Mouse (Mus musculus) embryonic facial prominence, embryonic 15.5 days (tissue): ENCODE data around the gene Pamr1. TPM values are rescaled to one million over a fixed set of nuclear protein-coding genes. Genes with fewer than 3 reads are reported as not detected.
A peak's percentile ranks its signal among the peaks of the same experiment; 100 is the strongest.

Experiments
- ATAC-seq: fragments of 200-750 bp; cut with Nextera tagmentation; 2 replicates; pipeline ENCODE4 v1.8.0; 2017; ENCODE audit warnings: low read depth, moderate TSS enrichment; ENCODE audit not compliant: insufficient number of reproducible peaks, low FRiP score, low TSS enrichment
- H3K27ac ChIP-seq: fragments of 300-500 bp; sonication (generic); replicated peaks from 2 replicates; pipeline ENCODE4 v1.5.1; 2015; ENCODE audit warnings: mild to moderate bottlenecking, inconsistent platforms
- H3K27me3 ChIP-seq: fragments of 300-500 bp; sonication (generic); 2 replicates; pipeline ENCODE4 v1.6.1; 2015; ENCODE audit warnings: inconsistent platforms
- H3K36me3 ChIP-seq: fragments of 300-500 bp; sonication (generic); 2 replicates; pipeline ENCODE4 v1.6.1; 2015; ENCODE audit warnings: mild to moderate bottlenecking, inconsistent platforms
- H3K4me1 ChIP-seq: fragments of 300-500 bp; sonication (generic); 2 replicates; pipeline ENCODE4 v1.6.1; 2015; ENCODE audit warnings: inconsistent platforms
- H3K4me2 ChIP-seq: fragments of 300-500 bp; sonication (generic); replicated peaks from 2 replicates; pipeline ENCODE4 v1.6.1; 2015; ENCODE audit warnings: mild to moderate bottlenecking, inconsistent platforms
- H3K4me3 ChIP-seq: fragments of 300-500 bp; sonication (generic); replicated peaks from 2 replicates; pipeline ENCODE4 v1.5.1; 2015; ENCODE audit warnings: mild to moderate bottlenecking, inconsistent platforms
- H3K9ac ChIP-seq: fragments of 300-500 bp; sonication (generic); 2 replicates; pipeline ENCODE4 v1.6.1; 2015; ENCODE audit warnings: inconsistent platforms
- H3K9me3 ChIP-seq: fragments of 300-500 bp; sonication (generic); replicated peaks from 2 replicates; pipeline ENCODE4 v1.6.1; 2016; ENCODE audit warnings: inconsistent platforms
- WGBS: fragments of 180-500 bp; shearing (Covaris S2); methylation state at CpG from one replicate; pipeline ENCODE4 v1.1.7; 2015; 5-methylcytosine and 5-hydroxymethylcytosine counted together
- polyA plus RNA-seq: library from polyadenylated mRNA; unstranded; fragments of >200 nt; fragmentation: Nextera tagmentation; extraction: Ambion mirVana; gene quantifications from 2 replicates; pipeline ENCODE4 v1.2.1, GENCODE M21; 2015

The Pamr1 gene
- polyA plus RNA-seq, 1 experiment from 2014 or later: 18.8 TPM

- 15% methylated on average over 2 of the region's 2 CpGs for WGBS
These were observed 88.9 kb downstream of the Pamr1 start for GRCm38 (mm10) chr2:102638690-102639089.

DNA sequence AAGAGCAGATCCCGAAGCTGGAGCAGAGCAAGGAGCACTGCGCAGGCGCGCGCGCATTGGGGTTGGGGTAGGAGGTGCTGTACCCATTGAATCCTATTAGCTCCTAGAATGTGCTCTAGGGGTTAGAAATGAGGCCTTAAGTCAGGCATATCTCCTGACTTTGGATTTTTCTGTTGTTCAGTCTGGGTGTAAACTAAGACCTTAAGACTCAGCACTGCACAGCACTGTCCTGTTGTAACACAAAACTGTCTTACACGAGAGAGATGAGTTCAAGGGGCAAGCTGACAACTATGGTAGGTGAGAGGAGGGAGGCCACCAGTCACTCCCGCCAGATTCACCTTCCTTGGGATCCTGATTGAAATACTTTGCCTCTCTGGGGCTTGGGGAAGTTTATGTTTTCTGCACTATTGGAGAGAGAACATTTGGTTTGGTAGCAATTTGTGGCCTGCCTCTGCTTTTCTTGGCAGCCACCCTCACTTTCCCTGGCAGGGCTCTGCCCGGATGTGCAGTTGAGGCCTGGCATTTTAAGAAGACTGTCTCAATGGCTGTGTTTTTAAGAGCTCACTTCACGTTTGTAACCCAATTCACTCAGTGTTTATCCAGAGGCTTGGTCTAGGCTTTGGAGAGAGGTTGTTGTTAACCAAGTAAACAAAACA is 99.2 kb downstream of the Pamr1 start:
- H3K36me3 ChIP-seq: no peaks in the 10 kb centered on the region
- H3K4me1 ChIP-seq: peaks cover 10% of the 10 kb centered on the region
- no peak overlapping the region for H3K4me3 ChIP-seq
- 0 out of 2 replicates have a peak, but pooled peaks have one; percentile 57 for ATAC-seq
- H3K27ac ChIP-seq: peak overlapping the region; percentile 39; the same call in 1 of the 2 replicates
- 73% methylated on average over 10 of the region's 10 CpGs for WGBS
- no peaks in the 10 kb centered on the region for H3K9me3 ChIP-seq
- H3K9ac ChIP-seq: no peak overlapping the region
- H3K4me2 ChIP-seq: no peak overlapping the region
- H3K27me3 ChIP-seq: no peaks in the 10 kb centered on the region

More at GRCm38 (mm10) chr2:102638690-102639089, 88.9 kb downstream of the Pamr1 start:
- H3K4me2 ChIP-seq: no peak overlapping the region
- no peak for ATAC-seq
- H3K27me3 ChIP-seq: no peaks in the 10 kb centered on the region
- H3K36me3 ChIP-seq: no peaks in the 10 kb centered on the region
- H3K27ac ChIP-seq: no peak overlapping the region
- no peak overlapping the region for H3K4me3 ChIP-seq
- H3K9me3 ChIP-seq: no peaks in the 10 kb centered on the region
- no peaks in the 10 kb centered on the region for H3K4me1 ChIP-seq
- no peak overlapping the region for H3K9ac ChIP-seq

- no peak overlapping the region for H3K4me2 ChIP-seq
- no peak overlapping the region for H3K4me3 ChIP-seq
- H3K36me3 ChIP-seq: no peaks in the 10 kb centered on the region
- WGBS: 75% methylated on average over 4 of the region's 4 CpGs
- H3K4me1 ChIP-seq: peaks cover 10% of the 10 kb centered on the region
- no peak overlapping the region for H3K9ac ChIP-seq
- ATAC-seq: no peak
- H3K9me3 ChIP-seq: no peaks in the 10 kb centered on the region
- no peaks in the 10 kb centered on the region for H3K27me3 ChIP-seq
- H3K27ac ChIP-seq: no peak overlapping the region
These were observed 100.5 kb downstream of the Pamr1 start for GRCm38 (mm10) chr2:102650322-102650721.

- 69% methylated on average over 8 of the region's 8 CpGs for WGBS
- H3K36me3 ChIP-seq: no peaks in the 10 kb centered on the region
- H3K9me3 ChIP-seq: no peaks in the 10 kb centered on the region
- no peak overlapping the region for H3K9ac ChIP-seq
- H3K27ac ChIP-seq: no peak overlapping the region
- H3K4me3 ChIP-seq: no peak overlapping the region
- H3K4me2 ChIP-seq: no peak overlapping the region
- ATAC-seq: no peak
- H3K27me3 ChIP-seq: peaks cover 44% of the 10 kb centered on the region
- H3K4me1 ChIP-seq: peaks cover 18% of the 10 kb centered on the region
These were observed 106.3 kb downstream of the Pamr1 start for GRCm38 (mm10) chr2:102655966-102656725.

- H3K27me3 ChIP-seq: peaks cover 53% of the 10 kb centered on the region
- H3K4me3 ChIP-seq: no peak overlapping the region
- no peaks in the 10 kb centered on the region for H3K9me3 ChIP-seq
- peaks cover 18% of the 10 kb centered on the region for H3K4me1 ChIP-seq
- WGBS: 23% methylated on average over 7 of the region's 7 CpGs
- H3K4me2 ChIP-seq: peak overlapping the region; percentile 98; the same call in 1 of the 2 replicates
- H3K9ac ChIP-seq: no peak overlapping the region
- no peak overlapping the region for H3K27ac ChIP-seq
- H3K36me3 ChIP-seq: no peaks in the 10 kb centered on the region
- no peak for ATAC-seq
These were observed 107.9 kb downstream of the Pamr1 start for GRCm38 (mm10) chr2:102657726-102658125.

- Histone ChIP-seq H3K9me3 (no peaks in the 10 kb centered on the region), H3K4me1 (peaks cover 19% of the 10 kb centered on the region), H3K27me3 (peaks cover 53% of the 10 kb centered on the region), H3K9ac (0 out of 2 replicates have a peak within 1 kb of the TSS, but pooled peaks have one; percentile 10), H3K27ac (no peak within 1 kb of the TSS), H3K4me2 (peak within 1 kb of the TSS; percentile 98), H3K4me3 (peak within 1 kb of the TSS; percentile 61), H3K36me3 (no peaks in the 10 kb centered on the region)
- no peak; the same call in 1 of the 2 replicates for ATAC-seq
- WGBS: under 1% methylated on average over 20 of the region's 20 CpGs
These were observed 108.4 kb downstream of the Pamr1 start, which contains the start of gene Slc1a2 for GRCm38 (mm10) chr2:102658163-102658660. Gene Slc1a2, plus strand, starts transcription at chr2:102658659.

DNA sequence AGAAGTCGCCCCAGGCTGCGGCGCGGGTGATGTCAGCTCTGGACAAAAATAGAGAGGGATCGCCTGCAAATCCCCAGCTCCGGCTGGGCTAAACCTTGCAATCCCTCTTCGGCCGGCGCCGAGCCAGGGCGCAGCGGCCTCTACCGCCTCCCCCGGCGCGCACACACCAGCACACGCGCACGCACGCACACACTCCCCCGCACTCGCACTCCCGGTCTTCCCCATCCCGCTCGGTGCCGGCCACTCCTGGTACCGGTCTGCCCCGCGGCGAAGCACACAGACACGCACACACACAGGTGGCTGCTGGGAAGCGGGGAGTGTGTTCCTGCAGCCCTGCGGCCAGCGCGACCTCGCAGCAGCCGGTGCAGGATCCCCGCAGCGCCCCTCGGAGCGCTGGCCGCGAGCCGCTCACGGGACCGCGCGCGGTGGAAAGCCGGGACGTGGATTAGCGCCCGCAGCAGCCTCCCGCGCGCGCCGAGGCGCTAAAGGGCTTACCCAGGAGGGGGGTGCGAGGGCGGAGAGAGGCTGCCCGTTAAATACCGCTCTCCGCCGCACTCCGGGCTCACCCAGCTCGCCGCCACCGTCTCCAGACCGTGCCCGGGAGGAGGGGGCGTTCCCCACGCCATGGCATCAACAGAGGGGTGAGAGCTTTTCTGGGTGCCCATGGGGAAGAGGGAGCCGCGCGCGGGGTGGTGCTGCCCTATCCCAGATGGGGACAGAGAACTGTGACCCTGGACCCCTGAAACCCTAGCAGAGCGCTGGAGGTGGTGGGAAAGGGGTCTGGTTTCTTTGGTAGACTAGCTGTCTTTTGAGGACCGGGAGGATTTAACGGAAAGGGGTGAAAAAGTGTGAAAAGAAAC is 109.1 kb downstream of the Pamr1 start:
- Histone ChIP-seq H3K27ac (no peak overlapping the region), H3K4me1 (peaks cover 23% of the 10 kb centered on the region), H3K27me3 (peaks cover 53% of the 10 kb centered on the region), H3K36me3 (no peaks in the 10 kb centered on the region), H3K4me3 (peak overlapping the region; percentile 61), H3K4me2 (peak overlapping the region; percentile 98), H3K9ac (0 out of 2 replicates have a peak overlapping the region, but pooled peaks have one; percentile 10), H3K9me3 (no peaks in the 10 kb centered on the region)
- under 1% methylated on average over 67 of the region's 80 CpGs for WGBS
- ATAC-seq: 0 out of 2 replicates have a peak, but pooled peaks have one; percentile 52

GRCm38 (mm10) chr2:102659521-102659830 is 109.7 kb downstream of the Pamr1 start:
- no peak overlapping the region for H3K9ac ChIP-seq
- WGBS: 3% methylated on average over 10 of the region's 10 CpGs
- H3K36me3 ChIP-seq: no peaks in the 10 kb centered on the region
- H3K4me2 ChIP-seq: peak overlapping the region; percentile 98
- ATAC-seq: no peak; the same call in 1 of the 2 replicates
- H3K27me3 ChIP-seq: peaks cover 53% of the 10 kb centered on the region
- no peak overlapping the region for H3K27ac ChIP-seq
- H3K9me3 ChIP-seq: no peaks in the 10 kb centered on the region
- peak overlapping the region; percentile 61 for H3K4me3 ChIP-seq
- peaks cover 23% of the 10 kb centered on the region for H3K4me1 ChIP-seq

- WGBS: 51% methylated on average over 2 of the region's 2 CpGs
- peaks cover 53% of the 10 kb centered on the region for H3K27me3 ChIP-seq
These were observed 111.2 kb downstream of the Pamr1 start for GRCm38 (mm10) chr2:102661052-102661451.

DNA sequence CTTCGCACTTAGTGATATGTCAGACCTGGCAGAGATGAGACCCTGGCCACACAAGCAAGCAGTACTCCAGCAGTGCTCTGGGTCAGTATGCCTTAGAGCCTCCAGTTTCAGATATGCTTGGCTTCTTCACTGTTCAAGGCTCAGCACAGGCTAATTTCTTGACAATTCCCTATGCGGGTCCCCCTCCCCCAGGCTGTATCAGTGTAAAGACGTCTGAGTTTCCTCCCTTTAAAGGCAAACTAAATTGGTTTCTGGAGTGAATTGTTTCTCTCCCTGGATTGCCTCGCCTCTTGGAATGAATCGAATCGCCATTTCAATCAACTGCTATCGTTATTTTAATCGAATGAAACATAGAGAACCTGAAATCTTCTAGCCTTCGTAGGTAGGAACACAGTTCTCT is 113.1 kb downstream of the Pamr1 start:
- no peak overlapping the region for H3K4me2 ChIP-seq
- no peak overlapping the region for H3K27ac ChIP-seq
- H3K4me1 ChIP-seq: peaks cover 23% of the 10 kb centered on the region
- no peaks in the 10 kb centered on the region for H3K36me3 ChIP-seq
- no peak for ATAC-seq
- 47% methylated on average over 9 of the region's 9 CpGs for WGBS
- H3K9me3 ChIP-seq: no peaks in the 10 kb centered on the region
- H3K4me3 ChIP-seq: no peak overlapping the region
- H3K27me3 ChIP-seq: peaks cover 41% of the 10 kb centered on the region
- H3K9ac ChIP-seq: no peak overlapping the region

More at GRCm38 (mm10) chr2:102661052-102661451, 111.2 kb downstream of the Pamr1 start:
- no peaks in the 10 kb centered on the region for H3K36me3 ChIP-seq
- H3K4me2 ChIP-seq: no peak overlapping the region
- no peak for ATAC-seq
- no peaks in the 10 kb centered on the region for H3K9me3 ChIP-seq
- no peak overlapping the region for H3K9ac ChIP-seq
- H3K4me1 ChIP-seq: peaks cover 23% of the 10 kb centered on the region
- no peak overlapping the region for H3K27ac ChIP-seq
- no peak overlapping the region for H3K4me3 ChIP-seq
